Mouse (Mus musculus): Measurements from ENCODE around the gene Polg2. TPM values are rescaled to one million over a fixed set of nuclear protein-coding genes. Genes with fewer than 3 reads are reported as not detected.
"Not testable (repeated sequence)": the region's sequence is repeated elsewhere in the genome, so short reads cannot be mapped to it uniquely, and the experiment has no call there.

Polg2 gene
- polyA plus RNA-seq, 1 experiment from 2014 or later: 13.3 TPM

DNA sequence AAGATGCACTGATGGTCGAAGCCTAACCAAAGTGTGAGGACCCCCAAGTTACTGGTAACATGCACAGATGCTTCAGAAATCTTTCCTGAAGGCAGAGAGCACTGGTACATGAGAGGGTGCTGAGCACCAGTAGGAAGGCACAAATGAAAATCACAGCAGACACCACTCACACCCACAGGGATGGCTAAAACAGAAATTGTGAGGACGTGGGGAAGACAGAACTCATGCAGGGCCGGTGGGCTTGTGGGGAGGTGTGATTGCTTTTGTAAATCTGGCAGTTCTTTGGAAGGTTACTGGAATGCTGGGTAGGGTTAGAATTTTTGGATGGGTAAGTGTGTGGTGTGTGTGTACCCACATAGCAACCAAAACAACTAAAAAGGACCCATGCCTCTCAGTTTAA lies 37.8 kb upstream of the Polg2 start:
- Histone ChIP-seq H3K27me3 (no peaks in the 10 kb centered on the region), H3K4me2 (no peak overlapping the region), H3K9ac (no peak overlapping the region), H3K36me3 (peaks cover 82% of the 10 kb centered on the region), H3K9me3 (no peaks in the 10 kb centered on the region), H3K4me1 (peaks cover 19% of the 10 kb centered on the region), H3K27ac (no peak overlapping the region), H3K4me3 (no peak overlapping the region)
- no peak for ATAC-seq (ENCODE audit: insufficient number of reproducible peaks, low FRiP score, low TSS enrichment, low read depth)
- 90% methylated on average over 3 of the region's 3 CpGs for WGBS

DNA sequence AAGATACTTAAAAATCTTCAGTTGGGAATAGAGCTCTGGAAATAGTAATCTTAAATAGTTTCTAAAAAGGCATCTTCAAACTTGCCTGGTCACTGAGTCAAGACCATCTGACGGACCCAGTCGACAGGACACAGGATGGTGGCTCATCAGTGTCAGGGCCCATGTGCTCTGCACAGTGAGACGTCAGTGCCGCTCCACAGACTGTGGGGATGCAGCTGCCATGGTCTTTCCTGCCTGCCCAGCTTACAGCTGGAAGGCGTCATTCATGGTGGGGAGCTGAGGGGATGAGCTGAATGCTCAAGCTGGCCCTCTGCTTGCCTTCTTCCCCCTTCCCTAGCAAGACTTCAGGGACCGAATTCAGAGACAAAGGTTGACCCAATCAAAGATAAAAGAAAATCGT lies 37.0 kb upstream of the Polg2 start:
- no peak overlapping the region for H3K9ac ChIP-seq
- H3K27me3 ChIP-seq: no peaks in the 10 kb centered on the region
- peaks cover 84% of the 10 kb centered on the region for H3K36me3 ChIP-seq
- H3K9me3 ChIP-seq: no peaks in the 10 kb centered on the region
- H3K4me2 ChIP-seq: no peak overlapping the region
- H3K27ac ChIP-seq: no peak overlapping the region
- H3K4me3 ChIP-seq: no peak overlapping the region
- peaks cover 17% of the 10 kb centered on the region for H3K4me1 ChIP-seq
- 75% methylated on average over 7 of the region's 7 CpGs for WGBS
- no peak for ATAC-seq (ENCODE audit: insufficient number of reproducible peaks, low FRiP score, low TSS enrichment, low read depth)

DNA sequence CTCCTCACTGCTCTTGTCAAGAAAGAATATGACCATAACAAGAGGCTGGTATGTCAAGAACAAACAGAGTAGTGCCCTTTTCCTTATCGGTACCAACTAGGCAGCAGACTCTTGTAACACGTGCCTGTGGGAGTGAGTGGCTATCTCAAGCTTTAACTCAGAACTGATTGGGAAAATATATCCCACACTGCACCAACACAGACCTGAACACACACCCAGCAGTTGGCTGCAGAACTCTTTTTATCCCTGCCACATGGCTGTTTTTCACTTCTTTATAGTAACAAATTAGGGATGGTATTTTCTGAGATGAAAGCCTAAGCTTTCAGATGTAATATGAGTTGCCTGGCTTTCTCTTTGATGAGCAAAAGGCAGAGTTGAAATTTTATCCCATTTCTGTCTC lies 36.4 kb upstream of the Polg2 start:
- no peak for ATAC-seq (ENCODE audit: insufficient number of reproducible peaks, low FRiP score, low TSS enrichment, low read depth)
- no peaks in the 10 kb centered on the region for H3K9me3 ChIP-seq
- no peak overlapping the region for H3K9ac ChIP-seq
- no peak overlapping the region for H3K4me3 ChIP-seq
- H3K27ac ChIP-seq: no peak overlapping the region
- H3K4me1 ChIP-seq: peaks cover 16% of the 10 kb centered on the region
- 79% methylated on average over 2 of the region's 2 CpGs for WGBS
- peaks cover 84% of the 10 kb centered on the region for H3K36me3 ChIP-seq
- H3K27me3 ChIP-seq: no peaks in the 10 kb centered on the region
- no peak overlapping the region for H3K4me2 ChIP-seq

DNA sequence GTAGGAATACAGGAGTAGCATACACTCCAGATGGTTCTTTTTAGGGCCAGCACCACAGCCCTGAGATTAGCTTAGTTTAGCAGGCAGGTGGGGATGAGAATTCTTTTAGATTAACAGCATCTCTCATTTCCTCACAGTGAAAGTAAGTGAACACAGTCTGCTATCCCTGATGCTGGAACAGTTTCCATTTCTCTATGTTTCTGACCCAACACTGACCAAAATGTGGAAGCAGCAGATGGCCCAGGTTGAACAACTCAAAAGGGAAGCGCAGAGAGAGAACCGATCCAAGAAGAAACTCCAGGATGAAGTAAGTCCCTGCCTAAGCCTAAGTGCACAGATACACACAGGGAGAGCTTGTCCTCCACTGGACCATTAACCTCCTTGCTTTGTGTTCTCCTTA lies 36.0 kb upstream of the Polg2 start:
- H3K9ac ChIP-seq: no peak overlapping the region
- no peak for ATAC-seq (ENCODE audit: insufficient number of reproducible peaks, low FRiP score, low TSS enrichment, low read depth)
- H3K4me1 ChIP-seq: peaks cover 16% of the 10 kb centered on the region
- no peak overlapping the region for H3K4me3 ChIP-seq
- no peaks in the 10 kb centered on the region for H3K27me3 ChIP-seq
- no peak overlapping the region for H3K27ac ChIP-seq
- peaks cover 82% of the 10 kb centered on the region for H3K36me3 ChIP-seq
- H3K4me2 ChIP-seq: no peak overlapping the region
- 91% methylated on average over 2 of the region's 2 CpGs for WGBS
- H3K9me3 ChIP-seq: no peaks in the 10 kb centered on the region

DNA sequence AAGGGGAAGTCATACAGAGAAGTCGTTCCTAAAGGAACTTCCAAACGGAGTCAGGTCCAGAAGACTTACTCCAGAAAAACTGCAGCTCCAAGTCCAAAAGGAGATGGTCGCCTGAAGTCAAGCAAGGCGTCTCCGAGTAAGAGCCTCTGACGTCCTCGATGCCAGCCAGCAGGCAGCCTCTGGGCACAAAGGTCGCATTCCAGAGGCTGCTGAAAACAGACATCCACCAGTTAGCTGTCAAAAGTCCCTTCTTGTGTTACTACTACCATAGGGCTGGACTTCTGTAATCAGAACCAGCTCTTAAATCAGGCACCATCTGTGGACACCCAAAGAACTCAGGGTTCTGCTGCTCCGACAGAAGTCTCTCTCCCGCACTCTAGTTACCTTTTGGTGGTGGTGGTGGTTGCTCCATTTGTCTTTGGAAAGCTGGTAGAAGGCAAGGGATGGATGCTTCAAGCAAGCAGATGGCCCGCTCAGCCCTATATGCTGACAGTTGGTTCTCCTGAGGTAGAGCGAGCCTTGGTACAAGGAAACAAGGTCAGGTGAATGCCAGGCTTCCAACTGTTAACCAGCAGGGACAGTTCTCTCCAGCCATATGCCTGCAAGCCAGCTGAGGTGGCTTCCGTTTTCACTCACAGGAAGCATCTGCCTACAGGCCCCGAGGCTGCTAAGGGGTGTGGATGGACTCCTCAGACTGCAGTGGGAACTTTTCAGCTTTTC lies 35.4 kb upstream of the Polg2 start:
- Histone ChIP-seq H3K9ac (no peak overlapping the region), H3K9me3 (no peaks in the 10 kb centered on the region), H3K27me3 (no peaks in the 10 kb centered on the region), H3K4me1 (peaks cover 14% of the 10 kb centered on the region), H3K36me3 (peaks cover 84% of the 10 kb centered on the region), H3K27ac (no peak overlapping the region), H3K4me2 (no peak overlapping the region), H3K4me3 (no peak overlapping the region)
- WGBS: 69% methylated on average over 14 of the region's 14 CpGs
- ATAC-seq (ENCODE audit: insufficient number of reproducible peaks, low FRiP score, low TSS enrichment, low read depth): no peak

DNA sequence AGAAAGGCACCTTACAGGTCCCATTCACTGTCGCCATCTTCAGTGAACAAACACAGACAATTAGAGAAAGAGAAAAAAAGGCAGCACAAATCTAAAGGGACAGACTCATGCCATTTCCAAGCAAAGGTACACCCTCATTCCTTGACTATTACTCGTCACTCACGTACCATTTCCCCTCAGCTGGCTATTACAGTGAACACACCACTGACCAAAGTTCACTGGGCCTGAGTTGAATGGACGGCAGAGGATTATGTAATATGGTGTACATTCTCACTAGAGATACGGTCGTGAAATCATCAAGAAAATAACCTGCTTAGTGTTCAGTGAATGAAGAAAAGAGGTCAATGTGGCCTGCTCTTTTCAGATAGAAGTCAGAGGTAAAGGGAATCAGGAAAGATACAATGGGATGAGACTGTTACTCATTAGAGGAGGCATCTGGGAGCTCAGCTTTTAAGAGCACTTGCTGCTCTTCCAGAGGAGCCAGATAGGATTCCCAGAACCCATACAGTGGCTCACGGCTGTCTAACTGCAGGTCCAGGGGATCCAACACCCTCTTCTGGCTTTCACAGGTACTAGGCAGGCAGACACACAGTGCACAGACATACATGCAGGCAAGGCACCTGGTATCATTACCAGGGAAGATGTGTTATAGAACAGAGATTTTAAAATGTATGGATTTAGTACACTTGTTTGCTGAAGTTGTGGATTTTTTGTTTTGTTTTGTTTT lies 33.2 kb upstream of the Polg2 start:
- 92% methylated on average over 7 of the region's 7 CpGs for WGBS
- ATAC-seq (ENCODE audit: insufficient number of reproducible peaks, low FRiP score, low TSS enrichment, low read depth): no peak
- H3K4me3 ChIP-seq: no peak overlapping the region
- no peak overlapping the region for H3K4me2 ChIP-seq
- no peak overlapping the region for H3K9ac ChIP-seq
- peaks cover 76% of the 10 kb centered on the region for H3K36me3 ChIP-seq
- no peaks in the 10 kb centered on the region for H3K27me3 ChIP-seq
- no peak overlapping the region for H3K27ac ChIP-seq
- H3K9me3 ChIP-seq: no peaks in the 10 kb centered on the region
- H3K4me1 ChIP-seq: no peaks in the 10 kb centered on the region

DNA sequence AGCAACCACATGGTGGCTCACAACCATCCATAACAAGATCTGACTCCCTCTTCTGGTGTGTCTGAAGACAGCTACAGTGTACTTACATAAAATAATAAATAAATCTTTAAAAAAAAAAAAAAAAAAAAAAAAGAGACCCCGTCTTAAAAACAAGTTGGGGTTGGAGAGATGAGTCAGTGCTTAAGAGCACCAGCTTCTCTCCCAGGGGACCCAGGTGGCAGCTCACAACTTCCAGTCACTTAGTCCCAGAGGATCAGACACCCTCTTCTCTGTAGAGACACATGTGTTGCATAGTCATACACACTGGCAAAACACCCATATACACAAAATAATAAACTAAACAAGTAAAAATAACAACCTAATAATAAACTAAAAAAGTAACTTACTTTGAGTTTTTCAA lies 28.1 kb upstream of the Polg2 start:
- not testable (repeated sequence) for H3K4me2 ChIP-seq; H3K4me1 ChIP-seq; ATAC-seq (ENCODE audit: insufficient number of reproducible peaks, low FRiP score, low TSS enrichment, low read depth); H3K27ac ChIP-seq; H3K4me3 ChIP-seq; H3K9ac ChIP-seq; H3K27me3 ChIP-seq; H3K9me3 ChIP-seq
- WGBS: 67% methylated on average over 1 of the region's 1 CpGs
- H3K36me3 ChIP-seq: peaks cover 61% of the 10 kb centered on the region

DNA sequence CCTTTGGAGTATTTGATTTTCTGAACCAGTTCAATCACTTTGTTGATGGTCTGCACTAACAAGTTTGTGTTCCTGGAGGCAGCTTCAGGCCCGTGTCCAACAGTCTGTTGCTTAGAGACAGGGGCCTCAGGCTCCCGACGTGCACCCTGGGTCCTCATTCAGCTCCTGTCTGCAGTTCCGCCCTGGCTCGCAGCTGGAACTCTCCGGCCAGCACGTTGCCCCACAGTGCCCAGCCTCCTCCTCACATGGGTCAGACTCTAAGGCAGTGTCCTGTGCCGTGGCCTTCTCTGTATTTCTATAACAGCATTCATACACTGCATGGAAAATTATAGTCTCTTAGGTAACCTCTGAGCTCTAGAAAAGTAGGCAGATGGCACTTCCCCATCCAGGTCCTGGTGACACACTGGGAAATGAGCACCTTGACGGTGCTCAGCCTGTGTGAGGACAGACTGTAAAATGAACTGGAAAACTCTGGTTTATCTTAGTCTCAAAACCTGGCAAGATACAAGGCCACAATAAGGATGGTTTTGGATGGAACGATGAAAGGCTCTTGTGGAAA lies 22.8 kb upstream of the Polg2 start:
- WGBS: 88% methylated on average over 10 of the region's 10 CpGs
- Histone ChIP-seq H3K4me3 (no peak overlapping the region), H3K27ac (no peak overlapping the region), H3K9me3 (no peaks in the 10 kb centered on the region), H3K9ac (no peak overlapping the region), H3K4me2 (no peak overlapping the region), H3K27me3 (no peaks in the 10 kb centered on the region), H3K36me3 (peaks cover 81% of the 10 kb centered on the region), H3K4me1 (no peaks in the 10 kb centered on the region)
- ATAC-seq (ENCODE audit: insufficient number of reproducible peaks, low FRiP score, low TSS enrichment, low read depth): no peak

DNA sequence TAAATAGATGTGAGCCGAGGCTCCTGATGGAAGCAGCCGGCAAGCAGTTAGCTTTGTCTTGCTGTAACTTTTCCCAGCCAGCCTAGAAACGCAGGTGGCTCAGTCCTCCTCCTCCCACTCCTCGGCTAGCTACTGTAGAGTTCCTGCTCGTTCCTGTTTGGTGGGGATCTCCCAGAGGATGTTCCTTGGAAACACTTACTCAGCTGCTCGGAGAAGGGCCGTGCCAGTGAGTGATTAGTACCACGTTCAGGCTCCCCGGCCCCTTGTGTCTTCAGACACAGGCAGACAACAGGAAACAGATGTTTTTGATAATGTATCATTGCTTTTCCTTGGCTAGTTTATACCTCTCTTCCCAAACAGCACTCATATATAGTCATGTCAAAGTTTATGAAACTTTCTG lies 16.3 kb upstream of the Polg2 start:
- H3K4me1 ChIP-seq: peaks cover 13% of the 10 kb centered on the region
- no peak overlapping the region for H3K4me3 ChIP-seq
- no peak overlapping the region for H3K4me2 ChIP-seq
- ATAC-seq (ENCODE audit: insufficient number of reproducible peaks, low FRiP score, low TSS enrichment, low read depth): peak; percentile 69; the same call in 1 of the 2 replicates
- H3K9me3 ChIP-seq: no peaks in the 10 kb centered on the region
- 0 out of 2 replicates have a peak overlapping the region, but pooled peaks have one; percentile 7 for H3K9ac ChIP-seq
- WGBS: 19% methylated on average over 9 of the region's 9 CpGs
- peak overlapping the region; percentile 73 for H3K27ac ChIP-seq
- peaks cover 57% of the 10 kb centered on the region for H3K36me3 ChIP-seq
- no peaks in the 10 kb centered on the region for H3K27me3 ChIP-seq

DNA sequence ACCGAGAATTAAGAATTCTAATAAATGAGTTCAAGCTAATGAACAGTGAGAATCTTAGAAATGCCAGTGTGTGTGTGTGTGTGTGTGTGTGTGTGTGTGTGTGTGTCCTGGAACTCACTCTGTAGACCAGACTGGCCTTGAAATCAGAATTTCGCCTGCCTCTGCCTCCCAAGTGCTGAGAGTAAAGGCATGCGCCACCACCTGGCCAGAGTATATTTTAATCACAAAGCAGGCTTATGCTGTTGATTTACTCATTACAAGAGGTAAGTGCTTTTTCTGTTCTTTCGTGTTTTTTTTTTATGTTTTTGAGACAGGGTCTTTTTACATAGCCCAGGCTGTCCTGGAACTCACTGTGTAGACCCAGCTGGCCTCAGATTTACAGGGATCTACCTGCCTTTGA lies 14.5 kb upstream of the Polg2 start:
- H3K36me3 ChIP-seq: peaks cover 40% of the 10 kb centered on the region

DNA sequence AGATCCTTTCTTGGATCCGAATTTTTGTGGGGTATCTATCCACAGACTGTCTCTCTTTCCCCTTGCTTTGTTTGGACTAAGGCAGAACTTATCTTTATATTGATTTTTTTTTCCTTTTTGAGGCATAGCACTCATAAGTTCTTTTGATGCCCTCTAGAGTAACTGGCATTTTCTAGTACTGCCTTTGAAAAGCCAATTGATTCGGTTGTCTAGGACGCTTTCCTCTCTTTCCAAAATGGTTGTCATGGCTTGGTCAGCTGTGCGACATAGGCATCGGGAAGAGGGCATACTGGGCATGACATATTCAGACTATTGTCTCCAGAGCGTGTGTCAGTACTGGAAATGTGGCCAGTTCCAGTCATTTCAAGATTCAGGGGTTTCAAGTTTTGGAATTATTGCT lies 10.3 kb upstream of the Polg2 start:
- ATAC-seq (ENCODE audit: insufficient number of reproducible peaks, low FRiP score, low TSS enrichment, low read depth): no peak
- Histone ChIP-seq H3K4me2 (peak overlapping the region; percentile 69), H3K4me3 (peak overlapping the region; percentile 82), H3K27ac (peak overlapping the region; percentile 97), H3K9me3 (no peaks in the 10 kb centered on the region), H3K27me3 (no peaks in the 10 kb centered on the region), H3K4me1 (peaks cover 15% of the 10 kb centered on the region), H3K9ac (peak overlapping the region; percentile 84), H3K36me3 (peaks cover 31% of the 10 kb centered on the region)
- under 1% methylated on average over 6 of the region's 6 CpGs for WGBS

More for the DNA sequence above, 14.5 kb upstream of the Polg2 start:
- ATAC-seq (ENCODE audit: insufficient number of reproducible peaks, low FRiP score, low TSS enrichment, low read depth): no peak
- Histone ChIP-seq H3K4me1 (peaks cover 17% of the 10 kb centered on the region), H3K9me3 (no peaks in the 10 kb centered on the region), H3K27ac (no peak overlapping the region), H3K9ac (no peak overlapping the region), H3K27me3 (no peaks in the 10 kb centered on the region), H3K4me2 (no peak overlapping the region), H3K4me3 (no peak overlapping the region)
- WGBS: 84% methylated on average over 4 of the region's 4 CpGs

DNA sequence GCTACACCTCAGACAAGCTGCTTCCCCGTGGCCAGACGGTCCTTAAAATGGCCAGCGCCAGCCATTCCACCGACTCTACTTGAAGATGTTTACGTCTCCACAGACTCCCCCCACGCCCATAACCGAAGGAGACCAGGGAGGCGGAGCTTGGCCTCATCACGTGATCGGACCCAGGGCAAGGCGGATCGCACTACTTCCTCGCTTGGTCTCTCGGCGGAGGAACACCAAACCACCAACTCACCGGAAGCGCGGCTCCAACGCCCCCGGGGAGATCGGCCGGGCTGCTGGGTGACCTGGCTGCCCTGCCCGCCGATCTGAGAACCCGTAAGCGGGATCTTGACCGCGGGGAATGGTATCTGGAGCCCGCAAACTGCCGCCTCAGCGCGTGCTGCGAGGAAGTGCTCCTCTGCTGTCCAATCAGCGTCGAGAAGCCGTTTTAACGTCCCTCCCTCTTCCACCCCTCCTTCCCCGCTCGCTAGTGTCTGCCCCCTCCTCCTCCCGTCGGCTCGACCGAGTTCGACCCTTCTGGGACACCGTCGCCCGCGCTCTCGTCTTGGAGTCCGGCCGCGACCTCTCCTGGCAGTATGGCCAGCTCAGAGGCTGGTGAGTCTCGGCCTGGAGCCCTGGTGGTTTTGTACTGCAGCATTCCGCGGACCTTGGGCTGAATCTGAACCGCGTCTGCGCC lies 9.6 kb upstream of the Polg2 start, which contains the start of the genes Ddx5 and Cep95:
TSS of gene Ddx5 (minus strand) at position 411 of the 685 bp plus-strand sequence.
TSS of gene Cep95 (plus strand) at position 478 of the 685 bp plus-strand sequence.
- Histone ChIP-seq H3K27me3 (no peaks in the 10 kb centered on the region), H3K36me3 (peaks cover 32% of the 10 kb centered on the region)
- WGBS: 0% methylated on average over 53 of the region's 58 CpGs

More for the DNA sequence above, 9.6 kb upstream of the Polg2 start, which contains the start of the genes Ddx5 and Cep95:
- Histone ChIP-seq H3K9me3 (no peaks in the 10 kb centered on the region), H3K9ac (peak within 1 kb of the TSS; percentile 95), H3K27ac (peak within 1 kb of the TSS; percentile 97), H3K4me2 (peak within 1 kb of the TSS; percentile 69), H3K4me1 (peaks cover 10% of the 10 kb centered on the region), H3K4me3 (peak within 1 kb of the TSS; percentile 82)
- peak; percentile 93 for ATAC-seq (ENCODE audit: insufficient number of reproducible peaks, low FRiP score, low TSS enrichment, low read depth)

Measured in limb, embryonic 15.5 days (tissue).